Mouse (Mus musculus): ENCODE measurements around the gene Fcmr.

Gene Fcmr

DNA sequence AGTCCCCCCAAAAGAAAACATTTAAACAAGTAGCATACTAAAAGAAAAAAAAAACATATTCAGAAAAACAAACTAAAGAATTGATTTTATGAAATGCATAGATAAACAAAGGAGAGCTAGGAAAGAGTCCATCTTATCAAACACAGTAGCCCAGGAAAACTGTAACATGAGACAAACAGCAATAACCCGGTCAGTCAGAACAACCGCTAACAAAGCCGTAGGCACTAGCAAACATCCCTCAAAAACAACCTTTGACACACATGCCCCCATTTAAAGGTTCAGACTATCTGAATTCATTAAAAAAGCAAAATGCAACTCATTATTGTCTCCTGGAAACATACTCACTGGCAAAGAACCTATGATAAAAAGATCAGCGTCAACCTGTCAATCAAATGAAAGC, 8.0 kb upstream of the Fcmr start:
- DNase-seq (ENCODE audit: low spot score) = no peak

GRCm38 (mm10) chr1:130864238-130864637, 1.2 kb upstream of the Fcmr start:
- no peak for DNase-seq (ENCODE audit: low spot score)

DNA sequence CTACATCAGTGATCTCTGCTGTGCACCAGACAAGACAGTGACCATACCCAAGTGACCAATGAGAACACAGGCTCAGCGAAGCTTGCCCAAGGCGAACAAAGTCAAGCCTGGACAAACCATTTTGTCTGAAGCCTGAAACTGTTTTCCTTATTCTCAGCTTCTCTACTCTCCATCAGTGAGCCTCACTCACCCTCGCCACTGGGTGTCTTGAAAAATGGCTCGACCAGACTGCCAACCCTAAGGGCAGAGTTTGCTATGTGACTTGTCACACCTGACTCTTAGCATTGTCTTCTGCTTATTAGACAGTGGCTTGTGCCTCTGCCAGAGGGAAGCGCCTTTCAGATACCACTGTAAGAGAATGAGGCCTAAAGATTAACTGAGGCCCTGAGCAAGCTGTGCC, 728 bp upstream of the Fcmr start:
- no peak for DNase-seq (ENCODE audit: low spot score)

GRCm38 (mm10) chr1:130872912-130873311, 7.4 kb downstream of the Fcmr start:
- no peak for DNase-seq (ENCODE audit: low spot score)

- DNase-seq (ENCODE audit: low spot score) = peak; percentile 23
Measured at GRCm38 (mm10) chr1:130875139-130875538, 9.7 kb downstream of the Fcmr start.

GRCm38 (mm10) chr1:130875910-130876309, 10.4 kb downstream of the Fcmr start:
- DNase-seq (ENCODE audit: low spot score) = no peak

GRCm38 (mm10) chr1:130876931-130877509, 11.6 kb downstream of the Fcmr start:
- peak; percentile 21 for DNase-seq (ENCODE audit: low spot score)

- peak; percentile 31 for DNase-seq (ENCODE audit: low spot score)
Measured at GRCm38 (mm10) chr1:130877889-130878614, 12.6 kb downstream of the Fcmr start.

- no peak for DNase-seq (ENCODE audit: low spot score)
Measured at GRCm38 (mm10) chr1:130879927-130880326, 14.5 kb downstream of the Fcmr start.

GRCm38 (mm10) chr1:130883146-130883545, 17.7 kb downstream of the Fcmr start:
- no peak for DNase-seq (ENCODE audit: low spot score)

- DNase-seq (ENCODE audit: low spot score) = no peak
Measured at GRCm38 (mm10) chr1:130887354-130887753, 21.9 kb downstream of the Fcmr start, which contains the start of gene Il24. Gene Il24 (minus strand): TSS chr1:130887454.

DNA sequence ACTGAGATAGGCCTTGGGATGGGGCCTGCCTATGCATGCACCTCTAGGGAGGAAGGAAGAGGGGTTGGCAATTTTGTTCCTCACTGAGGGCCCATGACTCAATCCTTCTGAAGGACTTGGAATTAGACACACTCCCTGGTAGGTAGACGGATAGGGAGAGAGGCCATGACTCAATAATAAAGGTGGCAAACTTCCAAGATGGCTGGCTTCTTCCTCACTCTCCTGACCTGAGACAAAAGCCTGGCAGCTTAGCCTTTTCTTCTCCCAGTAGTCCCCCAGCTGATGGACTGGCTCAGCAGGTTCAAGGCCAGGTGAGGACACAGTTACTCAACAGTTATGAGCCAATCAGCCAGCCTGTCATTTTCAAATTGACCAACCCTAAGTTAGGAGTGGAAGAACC, 27.0 kb downstream of the Fcmr start:
- DNase-seq (ENCODE audit: low spot score) = no peak

GRCm38 (mm10) chr1:130893329-130894040, 28.0 kb downstream of the Fcmr start:
- no peak for DNase-seq (ENCODE audit: low spot score)

DNA sequence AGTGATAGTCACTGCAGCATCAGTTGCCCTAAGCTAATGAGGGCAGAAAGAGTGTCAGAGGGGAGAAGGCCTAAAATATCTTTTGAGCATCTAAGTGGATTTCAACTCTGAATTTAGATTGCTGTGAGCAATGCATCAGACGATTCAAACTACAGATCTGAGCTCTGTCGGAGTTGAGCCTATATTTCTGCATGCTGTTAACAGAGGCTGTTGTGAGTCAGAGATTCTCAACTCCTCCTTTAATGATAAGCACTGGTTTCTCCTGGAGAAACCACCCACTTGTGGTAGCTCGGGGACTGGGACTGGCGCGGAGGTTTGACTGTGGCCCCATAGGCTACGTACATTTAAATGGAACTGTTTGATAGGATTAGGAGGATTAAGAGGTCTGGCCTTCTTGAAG, 29.0 kb downstream of the Fcmr start:
- no peak for DNase-seq (ENCODE audit: low spot score)

DNA sequence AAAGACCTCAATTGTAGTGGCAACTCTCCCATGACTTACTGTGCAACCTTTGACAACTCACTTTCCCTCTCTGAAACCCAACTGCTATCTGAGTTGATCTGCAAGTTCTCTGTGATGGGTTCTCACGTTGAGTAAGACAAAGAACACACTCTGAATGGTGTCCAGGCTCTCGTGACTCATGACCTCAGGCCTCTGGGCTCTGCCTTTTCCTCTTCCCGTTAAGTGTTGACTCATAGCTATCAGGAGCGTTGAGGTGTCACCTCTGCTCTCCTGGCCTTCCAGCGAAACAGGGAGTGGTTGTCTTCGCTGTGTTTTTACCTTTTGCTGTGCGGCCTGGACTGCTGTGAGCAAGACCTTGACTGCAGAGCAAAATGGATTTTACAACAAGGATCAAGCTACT, 37.0 kb downstream of the Fcmr start:
- DNase-seq (ENCODE audit: low spot score) = no peak

GRCm38 (mm10) chr1:130911401-130912010, 46.0 kb downstream of the Fcmr start, which contains the start of gene Il20:
Gene Il20 (minus strand): TSS chr1:130911451.
- DNase-seq (ENCODE audit: low spot score) = no peak

DNA sequence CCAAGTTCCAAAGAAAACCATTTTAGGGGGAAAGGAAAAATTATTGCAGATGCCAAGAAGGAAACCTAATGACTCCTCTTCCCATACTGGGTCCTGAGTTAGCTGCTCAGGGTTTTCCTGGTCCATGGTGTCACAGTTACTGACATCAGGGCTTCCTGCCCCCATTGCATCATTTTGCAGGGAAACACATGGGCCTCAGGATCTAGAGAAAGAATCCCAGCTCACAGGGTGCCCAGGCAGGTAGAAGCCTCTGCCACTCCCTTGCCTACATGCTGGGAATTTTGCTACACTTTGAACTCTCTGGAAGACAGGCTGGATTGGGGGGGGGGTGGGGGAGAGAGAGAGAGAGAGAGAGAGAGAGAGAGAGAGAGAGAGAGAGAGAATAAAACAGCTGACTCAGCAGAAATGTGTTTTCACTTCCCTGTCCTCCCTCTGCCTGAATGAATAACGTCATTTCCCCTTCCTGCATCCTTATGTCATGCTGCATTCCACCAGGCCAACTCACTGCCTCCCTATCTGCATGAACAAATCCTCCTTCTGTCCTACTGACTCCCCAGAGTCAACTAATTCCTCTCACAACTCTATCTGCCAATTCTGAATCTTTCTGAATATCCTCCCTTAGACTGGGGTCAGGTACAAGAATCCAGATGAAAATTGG, 53.0 kb downstream of the Fcmr start:
- no peak for DNase-seq (ENCODE audit: low spot score)

DNA sequence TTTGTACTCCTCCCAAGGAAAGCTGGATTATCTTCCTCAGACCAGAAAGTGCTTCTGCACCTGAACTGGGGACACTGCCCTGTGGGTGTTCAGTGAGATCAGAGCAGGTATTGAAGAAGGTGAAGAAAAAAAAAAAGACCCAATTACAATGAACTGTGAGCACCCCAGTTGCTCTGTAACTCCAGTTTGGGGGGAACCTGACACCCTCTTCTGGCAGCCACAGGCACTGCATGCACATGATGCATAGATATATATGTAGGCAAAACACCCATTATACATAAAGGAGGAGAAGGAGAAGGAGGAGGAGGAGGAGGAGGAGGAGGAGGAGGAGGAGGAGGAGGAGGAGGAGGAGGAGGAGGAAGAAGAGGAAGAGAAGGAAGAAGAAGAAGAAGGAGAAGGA, 61.0 kb downstream of the Fcmr start:
- DNase-seq (ENCODE audit: low spot score) = no peak

All from testis, postnatal 14 days (tissue).